Mouse (Mus musculus) kidney, adult 11 months (tissue): ENCODE data around the gene Zmynd10.

ENCODE experiments used
- DNase-seq: peaks from one replicate; pipeline ENCODE4 v3.0.0; 2022

Gene Zmynd10

GRCm38 (mm10) chr9:107541005-107541404 is 6.1 kb upstream of the Zmynd10 start:
- no peak for DNase-seq

DNA sequence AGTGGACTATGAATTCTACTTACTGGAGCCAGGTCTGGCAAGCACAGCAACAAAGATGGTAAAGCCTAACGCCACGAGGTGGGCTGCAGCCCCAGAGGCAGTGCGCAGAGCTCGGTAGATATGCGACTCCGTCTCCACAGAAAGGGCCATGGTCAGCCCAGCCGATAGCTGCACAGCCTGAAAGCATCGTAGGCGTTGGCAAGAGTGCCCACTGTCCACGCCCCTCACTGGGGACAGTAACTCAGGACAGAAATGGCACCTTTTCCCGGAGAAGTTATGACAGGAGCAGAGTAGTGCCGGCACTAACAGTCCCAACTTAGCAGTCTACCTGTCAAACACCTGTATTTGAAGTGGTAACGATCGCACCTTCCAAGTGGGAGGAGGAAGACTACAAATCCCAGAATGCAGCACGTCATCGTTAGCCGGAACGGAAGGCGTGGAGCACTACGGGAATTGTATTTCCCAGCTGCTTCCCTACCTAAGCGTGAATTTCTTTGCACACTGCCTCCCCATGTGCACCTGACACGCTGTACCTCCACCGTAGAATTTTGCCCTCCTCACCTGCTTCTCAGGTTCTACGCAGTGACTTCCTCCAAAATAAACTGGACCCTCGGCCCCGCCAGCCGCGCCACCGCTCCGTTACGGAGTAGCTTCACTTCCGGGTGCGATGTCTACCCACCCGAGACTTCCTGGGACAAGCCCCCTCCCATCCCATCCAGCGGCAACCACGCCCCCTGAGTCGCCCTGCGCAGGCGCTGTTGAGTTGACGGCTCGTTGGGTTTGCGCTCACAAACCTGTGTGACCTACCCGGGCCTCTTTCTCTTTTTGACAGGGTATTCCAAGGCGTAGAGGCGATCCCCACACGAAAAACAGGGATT is 5.4 kb upstream of the Zmynd10 start, which contains the start of the genes Cyb561d2 and Nprl2:
TSS of gene Cyb561d2 (minus strand) at position 720 of the 878 bp plus-strand sequence.
TSS of gene Nprl2 (plus strand) at position 753 of the 878 bp plus-strand sequence.
- DNase-seq: peak; percentile 94

DNA sequence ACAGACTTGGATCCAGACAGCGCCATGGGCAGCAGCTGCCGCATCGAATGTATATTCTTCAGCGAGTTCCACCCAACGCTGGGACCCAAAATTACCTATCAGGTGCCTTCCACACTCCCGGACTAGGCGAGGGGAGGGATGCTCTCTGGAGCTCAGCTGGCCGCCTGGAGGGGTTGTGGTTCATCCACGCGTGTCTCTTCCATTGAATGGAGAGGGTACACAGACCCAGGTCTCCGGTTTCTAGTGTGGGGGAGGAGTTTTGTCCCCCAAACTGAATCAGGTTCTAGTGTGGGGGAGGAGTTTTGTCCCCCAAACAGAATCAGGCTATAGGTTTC is 4.8 kb upstream of the Zmynd10 start:
- DNase-seq: no peak

- DNase-seq: peak; percentile 35
These were observed 4.4 kb upstream of the Zmynd10 start for GRCm38 (mm10) chr9:107542721-107543120.

- no peak for DNase-seq
These were observed 3.8 kb upstream of the Zmynd10 start for GRCm38 (mm10) chr9:107543299-107543698.

DNA sequence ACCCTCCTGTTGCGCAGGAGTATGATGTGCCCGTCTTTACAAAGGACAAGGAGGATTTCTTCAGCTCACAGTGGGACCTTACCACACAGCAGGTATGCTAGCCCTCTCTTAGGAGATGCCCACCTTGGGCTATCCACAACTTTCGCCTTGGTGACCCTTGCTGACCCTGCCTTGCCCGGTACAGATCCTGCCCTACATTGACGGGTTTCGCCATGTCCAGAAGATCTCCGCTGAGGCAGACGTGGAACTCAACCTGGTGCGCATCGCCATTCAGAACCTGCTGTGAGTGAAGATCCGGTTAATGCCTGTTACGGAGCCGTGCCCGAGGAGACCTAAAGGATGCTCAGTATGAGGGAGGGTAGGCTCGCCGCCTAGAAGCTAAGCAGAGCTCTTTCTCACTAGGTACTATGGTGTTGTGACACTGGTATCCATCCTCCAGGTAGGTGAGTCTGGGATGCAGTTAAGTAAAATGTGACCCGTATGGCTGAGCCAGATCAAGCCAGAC is 2.9 kb upstream of the Zmynd10 start:
- DNase-seq: peak; percentile 28

- peak; percentile 27 for DNase-seq
These were observed 2.4 kb upstream of the Zmynd10 start for GRCm38 (mm10) chr9:107544729-107545128.

GRCm38 (mm10) chr9:107545199-107545598 is 1.9 kb upstream of the Zmynd10 start:
- DNase-seq: peak; percentile 34

DNA sequence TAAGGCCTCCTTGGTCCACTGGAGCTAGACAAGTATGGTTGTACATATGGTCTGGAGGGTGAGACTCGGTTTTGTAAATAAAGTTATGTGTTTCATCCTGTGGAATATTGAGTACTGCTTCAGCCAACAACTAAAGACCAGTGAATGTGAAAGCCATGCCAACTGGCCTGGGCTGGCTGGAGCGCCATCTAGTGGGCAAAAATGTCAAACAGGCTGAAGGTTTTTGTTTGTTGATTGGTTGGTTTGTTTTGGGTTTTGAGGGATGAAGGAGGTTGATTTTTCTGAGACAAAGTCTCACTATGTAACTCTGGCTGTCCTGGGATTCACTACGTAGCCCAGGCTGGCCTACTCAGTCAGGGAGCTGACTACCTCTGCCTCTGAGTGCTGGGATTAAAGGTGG is 1.5 kb upstream of the Zmynd10 start:
- peak; percentile 62 for DNase-seq

GRCm38 (mm10) chr9:107547957-107548356 is 859 bp downstream of the Zmynd10 start:
- DNase-seq: no peak

DNA sequence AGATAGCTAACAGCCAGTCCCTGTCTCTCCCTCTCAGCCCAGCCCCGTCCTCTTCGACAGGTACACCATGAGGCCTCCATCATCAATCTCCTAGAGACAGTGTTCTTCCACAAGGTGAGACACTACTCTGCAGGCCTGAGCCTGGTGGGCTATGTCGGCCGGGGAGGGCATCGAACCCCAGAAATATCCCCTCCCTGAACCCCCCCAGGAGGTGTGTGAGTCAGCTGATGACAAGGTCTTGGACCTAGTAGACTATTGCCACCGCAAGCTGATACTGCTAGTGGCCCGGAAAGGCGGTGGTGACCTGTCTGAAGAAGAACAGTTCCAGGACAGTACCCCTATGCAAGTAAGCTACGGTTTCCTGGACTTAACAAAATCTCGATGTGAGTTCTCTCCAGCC is 1.7 kb downstream of the Zmynd10 start:
- no peak for DNase-seq

DNA sequence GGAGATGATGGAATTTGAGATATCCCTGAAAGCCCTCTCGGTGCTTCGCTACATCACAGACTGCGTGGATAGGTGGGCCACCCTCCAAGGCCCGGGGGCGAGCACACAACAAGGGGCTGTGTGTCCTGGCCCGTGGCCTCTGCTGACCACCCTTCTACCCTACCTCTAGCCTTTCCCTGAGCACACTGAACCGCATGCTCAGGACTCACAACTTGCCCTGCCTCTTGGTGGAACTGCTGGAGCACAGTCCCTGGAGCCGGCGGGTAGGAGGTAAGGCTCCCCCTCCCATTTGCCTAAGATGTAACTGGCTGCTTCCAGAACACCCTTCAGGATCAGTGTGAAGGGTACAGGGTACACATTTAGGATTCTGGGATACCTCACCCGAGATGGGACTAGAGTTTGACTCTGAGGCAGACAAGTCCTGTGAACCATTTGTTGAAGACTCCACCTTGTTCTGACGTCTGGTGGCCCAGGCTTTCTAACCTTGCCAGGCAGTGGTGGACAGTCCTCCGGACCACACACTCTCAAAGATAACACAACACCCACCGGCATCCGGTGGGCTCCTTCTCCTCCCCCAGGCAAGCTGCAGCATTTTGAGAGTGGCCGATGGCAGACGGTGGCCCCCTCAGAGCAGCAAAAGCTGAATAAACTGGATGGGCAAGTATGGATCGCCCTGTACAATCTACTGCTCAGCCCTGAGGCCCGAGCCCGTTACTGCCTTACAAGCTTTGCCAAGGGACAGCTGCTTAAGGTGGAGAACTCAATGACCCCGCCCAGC is 2.4 kb downstream of the Zmynd10 start:
- no peak for DNase-seq

GRCm38 (mm10) chr9:107550491-107551116 is 3.5 kb downstream of the Zmynd10 start:
- peak; percentile 95 for DNase-seq

DNA sequence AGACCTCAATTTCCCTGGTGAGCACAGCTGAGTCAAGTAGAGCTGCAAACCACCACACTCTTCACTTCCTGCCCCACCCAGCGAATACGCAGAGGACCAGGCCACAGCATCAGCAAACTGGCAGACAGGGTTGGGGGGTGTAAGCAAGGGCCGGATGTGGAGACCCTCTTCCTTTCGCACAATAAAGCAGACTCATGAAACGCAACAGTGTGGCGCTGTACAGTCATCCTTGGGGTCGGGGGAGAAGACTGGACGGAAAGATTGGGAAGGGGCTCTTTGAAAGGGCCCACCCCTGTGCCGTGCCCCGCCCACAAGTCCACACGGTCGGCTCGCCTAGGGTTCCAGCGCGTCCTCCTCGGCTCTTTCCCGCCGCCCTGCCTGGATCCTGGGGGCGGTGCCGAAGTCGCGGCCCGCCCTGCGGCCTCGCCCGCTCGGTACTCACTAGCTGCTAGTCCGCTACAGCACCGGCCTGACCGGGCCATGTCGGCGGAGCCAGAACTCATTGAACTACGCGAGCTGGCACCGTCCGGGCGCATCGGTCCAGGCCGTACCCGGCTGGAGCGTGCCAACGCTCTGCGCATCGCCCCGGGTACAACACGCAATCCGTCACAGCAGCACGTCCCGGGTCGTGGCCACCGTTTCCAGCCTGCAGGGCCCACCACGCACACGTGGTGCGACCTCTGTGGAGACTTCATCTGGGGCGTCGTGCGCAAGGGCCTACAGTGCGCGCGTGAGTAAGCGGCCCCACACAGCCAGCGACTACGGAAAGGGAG is 4.2 kb downstream of the Zmynd10 start, which contains the start of gene Rassf1:
TSS of gene Rassf1 (plus strand) at position 439 of the 773 bp plus-strand sequence.
- DNase-seq: peak; percentile 83

GRCm38 (mm10) chr9:107551890-107552355 is 4.8 kb downstream of the Zmynd10 start:
- no peak for DNase-seq

GRCm38 (mm10) chr9:107552690-107553393 is 5.7 kb downstream of the Zmynd10 start:
- no peak for DNase-seq

GRCm38 (mm10) chr9:107553541-107554318 is 6.6 kb downstream of the Zmynd10 start:
- DNase-seq: peak; percentile 63

DNA sequence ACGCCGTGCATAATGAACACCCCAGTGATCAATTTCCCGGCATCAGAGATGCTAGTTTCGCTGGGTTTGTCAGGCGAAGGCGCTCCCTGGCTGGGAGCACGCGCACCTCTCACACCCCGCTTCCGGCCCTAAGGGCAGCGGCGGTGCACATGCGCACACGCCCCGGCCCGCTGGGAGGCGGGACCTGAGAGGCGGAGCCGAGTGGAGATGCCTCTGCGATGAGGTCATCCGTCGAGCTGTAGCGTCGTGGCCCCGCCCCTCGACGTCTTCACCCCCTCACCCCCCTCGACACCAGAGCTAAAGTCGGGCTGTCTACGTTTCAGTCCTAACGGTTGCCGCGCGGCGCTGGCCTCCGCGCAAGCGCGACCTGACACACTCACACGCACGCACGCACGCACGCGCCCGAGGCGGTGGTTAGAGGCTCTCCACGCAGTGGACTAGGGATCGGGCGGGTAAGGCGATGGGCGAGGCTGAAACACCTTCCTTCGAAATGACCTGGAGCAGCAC is 7.3 kb downstream of the Zmynd10 start:
- DNase-seq: peak; percentile 96

- peak; percentile 70 for DNase-seq
These were observed 7.9 kb downstream of the Zmynd10 start for GRCm38 (mm10) chr9:107555031-107555457.

- DNase-seq: no peak
These were observed 8.6 kb downstream of the Zmynd10 start for GRCm38 (mm10) chr9:107555701-107556100.
